Mouse (Mus musculus): Measurements from ENCODE around the gene Kpna6.

- TF ChIP-seq CTCF (IDR thresholded peaks at IDR 0.05; ENCODE audit: low read depth, low read length) (no peak), GATA1 (IDR thresholded peaks at IDR 0.05; ENCODE audit: borderline replicate concordance, low read length) (no peak), TAL1 (conservative IDR thresholded peaks at IDR 0.05; ENCODE audit: low read depth, low read length) (no peak), POLR2AphosphoS5 (IDR thresholded peaks at IDR 0.05; ENCODE audit: insufficient replicate concordance, low read depth, low read length) (no peak)
Observed at GRCm38 (mm10) chr4:129697191-129697590, 24.6 kb upstream of the Kpna6 start.

Measured in G1E (cell line).